Mouse (Mus musculus) limb, embryonic 12.5 days (tissue): ENCODE measurements at regions not wholly inside any gene's neighbourhood (a gene's known extent, or its start where the extent isn't known, plus 50 kb on each side); places are given as distances from the start of the nearest gene placed in this dataset.

Source experiments
- ATAC-seq: fragments of 200-750 bp; cut with Nextera tagmentation; 2 replicates; pipeline ENCODE4 v1.8.0; 2017; ENCODE audit warnings: low read depth, moderate TSS enrichment; ENCODE audit not compliant: insufficient number of reproducible peaks, insufficient read depth, low FRiP score, low TSS enrichment
- H3K27ac ChIP-seq: fragments of 300-500 bp; sonication (generic); 2 replicates; pipeline ENCODE4 v1.5.1; 2016; ENCODE audit warnings: mild to moderate bottlenecking, moderate library complexity
- H3K27me3 ChIP-seq: fragments of 300-500 bp; sonication (generic); 2 replicates; pipeline ENCODE4 v1.6.1; 2016; ENCODE audit warnings: mild to moderate bottlenecking, moderate library complexity
- H3K36me3 ChIP-seq: fragments of 300-500 bp; sonication (generic); 2 replicates; pipeline ENCODE4 v1.6.1; 2016; ENCODE audit warnings: mild to moderate bottlenecking, moderate library complexity
- H3K4me1 ChIP-seq: fragments of 300-500 bp; sonication (generic); replicated peaks from 2 replicates; pipeline ENCODE4 v1.6.1; 2016
- H3K4me2 ChIP-seq: fragments of 300-500 bp; sonication (generic); 2 replicates; pipeline ENCODE4 v1.6.1; 2016; ENCODE audit warnings: mild to moderate bottlenecking, moderate library complexity
- H3K4me3 ChIP-seq: fragments of 300-500 bp; sonication (generic); replicated peaks from 2 replicates; pipeline ENCODE4 v1.5.1; 2016; ENCODE audit warnings: mild to moderate bottlenecking
- H3K9ac ChIP-seq: fragments of 300-500 bp; sonication (generic); replicated peaks from 2 replicates; pipeline ENCODE4 v1.6.1; 2016; ENCODE audit warnings: mild to moderate bottlenecking, moderate library complexity
- H3K9me3 ChIP-seq: fragments of 300-500 bp; sonication (generic); 2 replicates; pipeline ENCODE4 v1.6.1; 2016; ENCODE audit warnings: mild to moderate bottlenecking, moderate library complexity
- WGBS: fragments of 180-500 bp; shearing (Covaris S2); methylation state at CpG from one replicate; pipeline ENCODE4 v1.1.7; 2016; 5-methylcytosine and 5-hydroxymethylcytosine counted together

DNA sequence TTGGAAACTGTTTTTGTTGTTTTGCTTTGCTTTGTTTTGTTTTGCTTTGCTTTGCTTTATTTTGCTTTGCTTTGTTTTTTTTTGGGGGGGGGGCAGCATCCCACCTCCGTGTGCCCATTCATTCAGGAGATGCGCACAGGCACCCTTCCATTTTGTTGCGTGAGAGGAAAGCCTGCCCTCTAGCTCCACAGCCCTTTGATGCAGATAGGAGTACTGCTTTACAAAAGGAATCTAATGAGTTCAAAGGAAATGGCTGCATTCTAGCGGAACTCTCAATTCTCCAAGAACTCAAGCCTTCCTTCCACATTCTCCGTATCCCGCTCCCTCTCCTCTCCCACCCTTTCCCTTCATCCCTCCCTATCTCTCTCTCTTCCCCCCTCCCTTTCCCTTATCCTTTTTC is 89.8 kb upstream of the Cadm1 start:
- Histone ChIP-seq H3K36me3 (no peaks in the 10 kb centered on the region), H3K4me1 (peaks cover 7% of the 10 kb centered on the region; the same call in 1 of the 2 replicates), H3K27me3 (peaks cover 4% of the 10 kb centered on the region; the same call in 1 of the 2 replicates), H3K27ac (no peak overlapping the region), H3K4me2 (peak overlapping the region; percentile 47), H3K4me3 (peak overlapping the region; percentile 15; the same call in 1 of the 2 replicates), H3K9ac (no peak overlapping the region), H3K9me3 (no peaks in the 10 kb centered on the region)
- WGBS = 32% methylated on average over 6 of the region's 6 CpGs
- no peak for ATAC-seq

DNA sequence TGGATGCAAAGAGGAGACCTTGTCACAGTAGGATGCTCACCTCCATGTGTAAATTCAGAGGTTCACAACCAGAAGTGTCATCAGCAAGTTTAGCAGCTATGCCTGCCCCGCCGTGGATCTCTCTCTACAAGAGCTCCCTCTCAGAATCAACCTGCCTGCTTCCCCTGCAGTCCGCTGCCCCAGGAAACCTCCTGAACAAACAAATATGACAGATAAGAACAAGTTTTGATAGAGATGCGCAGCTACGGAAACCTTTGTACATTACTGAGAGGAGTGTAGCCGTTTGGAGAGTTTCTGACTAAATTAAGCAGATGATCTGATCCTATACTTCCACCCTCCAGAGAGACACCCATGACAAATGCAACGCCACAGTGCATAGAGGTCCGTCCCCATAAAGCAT is 88.8 kb upstream of the Cadm1 start:
- 91% methylated on average over 8 of the region's 8 CpGs for WGBS

DNA sequence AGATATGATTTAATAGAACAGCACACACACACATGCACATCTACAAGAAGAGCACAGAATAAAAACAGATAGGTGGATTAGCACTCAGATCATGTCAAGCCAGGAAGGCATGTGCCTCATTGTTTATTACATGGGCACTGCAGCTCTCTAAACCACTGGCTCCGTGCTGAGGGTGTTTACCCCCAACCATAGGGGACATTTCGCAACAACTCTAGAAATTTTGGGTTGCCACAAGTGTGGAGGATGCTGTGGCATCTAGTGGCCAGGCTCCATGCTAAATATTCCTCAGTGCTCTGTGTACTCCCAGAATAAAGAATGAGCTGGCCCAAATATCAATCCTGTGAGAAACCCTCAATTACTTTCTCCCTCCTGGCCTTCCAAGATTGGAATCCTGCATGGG is 85.8 kb upstream of the Cadm1 start:
- Histone ChIP-seq H3K4me3 (no peak overlapping the region), H3K4me2 (no peak overlapping the region), H3K4me1 (peaks cover 3% of the 10 kb centered on the region; the same call in 1 of the 2 replicates), H3K27ac (no peak overlapping the region), H3K27me3 (peaks cover 4% of the 10 kb centered on the region; the same call in 1 of the 2 replicates), H3K9me3 (no peaks in the 10 kb centered on the region), H3K36me3 (no peaks in the 10 kb centered on the region), H3K9ac (no peak overlapping the region)
- no peak for ATAC-seq
- WGBS = 80% methylated on average over 2 of the region's 2 CpGs

More for the DNA sequence above, 88.8 kb upstream of the Cadm1 start:
- ATAC-seq = no peak
- Histone ChIP-seq H3K4me3 (no peak overlapping the region), H3K4me1 (peaks cover 3% of the 10 kb centered on the region; the same call in 1 of the 2 replicates), H3K27ac (no peak overlapping the region), H3K4me2 (no peak overlapping the region), H3K9me3 (no peaks in the 10 kb centered on the region), H3K36me3 (no peaks in the 10 kb centered on the region), H3K27me3 (peaks cover 4% of the 10 kb centered on the region; the same call in 1 of the 2 replicates), H3K9ac (no peak overlapping the region)

DNA sequence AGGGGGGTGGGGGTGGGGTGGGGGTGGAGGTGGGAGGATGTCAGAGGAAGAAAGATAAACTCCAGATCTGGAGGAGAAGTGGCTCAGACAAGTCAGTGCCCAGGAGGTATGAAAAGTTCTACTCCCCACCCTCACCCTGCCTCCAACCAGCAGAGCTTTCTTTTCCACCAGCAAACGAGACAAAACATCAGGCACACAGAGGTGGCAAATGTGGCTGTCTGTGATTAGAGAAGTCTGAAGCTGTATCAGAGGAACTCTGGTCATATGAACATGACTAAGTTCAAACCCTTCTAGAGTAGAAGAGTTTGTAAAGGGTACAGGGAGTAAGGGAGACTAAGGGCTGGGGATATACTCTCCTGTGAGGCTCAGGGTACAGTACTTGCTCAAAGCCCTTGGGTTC is 85.2 kb upstream of the Cadm1 start:
- Histone ChIP-seq H3K4me2 (no peak overlapping the region), H3K27ac (no peak overlapping the region), H3K36me3 (no peaks in the 10 kb centered on the region), H3K9me3 (no peaks in the 10 kb centered on the region), H3K27me3 (peaks cover 4% of the 10 kb centered on the region; the same call in 1 of the 2 replicates), H3K4me1 (0 out of 2 replicates have a peak, but pooled peaks cover 3% of the 10 kb centered on the region), H3K4me3 (no peak overlapping the region), H3K9ac (no peak overlapping the region)
- WGBS = 15% methylated on average over 1 of the region's 1 CpGs
- ATAC-seq = no peak

DNA sequence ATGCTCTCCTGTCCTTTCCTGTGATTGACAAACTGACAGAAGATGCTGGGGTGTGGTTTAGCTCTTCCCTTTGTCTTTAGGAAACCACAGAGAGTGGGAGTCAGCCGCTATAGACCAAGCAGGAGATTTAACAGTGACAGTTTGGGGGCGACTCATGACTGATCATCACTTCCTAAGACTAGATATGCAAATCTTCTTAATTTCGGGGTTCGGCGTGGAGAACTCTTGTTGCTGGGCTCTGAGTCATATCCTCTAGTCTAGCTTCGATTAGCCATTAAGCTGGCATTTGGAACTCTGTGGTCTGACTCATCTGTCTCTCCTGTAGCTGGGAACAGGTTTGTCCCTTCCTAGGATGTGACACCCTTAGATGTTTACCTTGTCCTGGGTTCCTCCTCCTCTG is 84.6 kb upstream of the Cadm1 start:
- 82% methylated on average over 6 of the region's 6 CpGs for WGBS
- H3K4me2 ChIP-seq = no peak overlapping the region
- ATAC-seq = no peak
- no peak overlapping the region for H3K9ac ChIP-seq
- H3K9me3 ChIP-seq = no peaks in the 10 kb centered on the region
- peaks cover 4% of the 10 kb centered on the region; the same call in 1 of the 2 replicates for H3K27me3 ChIP-seq
- H3K4me3 ChIP-seq = no peak overlapping the region
- H3K36me3 ChIP-seq = no peaks in the 10 kb centered on the region
- H3K4me1 ChIP-seq = no peaks in the 10 kb centered on the region
- H3K27ac ChIP-seq = no peak overlapping the region

DNA sequence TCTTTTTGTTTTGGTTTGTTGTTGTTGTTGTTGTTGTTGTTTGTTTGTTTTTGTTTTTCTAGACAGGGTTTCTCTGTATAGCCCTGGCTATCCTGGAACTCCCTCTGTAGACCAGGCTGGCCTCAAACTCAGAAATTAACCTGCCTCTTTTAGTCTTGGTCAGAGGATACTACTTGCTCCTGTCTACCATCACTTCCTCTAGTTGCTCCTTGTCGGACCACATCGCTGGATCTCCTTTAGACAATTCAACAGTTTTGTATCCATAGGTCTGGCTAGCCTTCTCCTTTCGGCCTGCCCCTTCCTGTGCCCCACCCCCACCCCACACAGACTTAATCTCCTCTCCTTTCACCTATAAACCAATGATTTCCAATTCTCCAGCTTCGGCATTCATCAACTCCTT is 77.2 kb upstream of the Cadm1 start:
- Histone ChIP-seq H3K27me3 (no peaks in the 10 kb centered on the region), H3K4me1 (no peaks in the 10 kb centered on the region), H3K36me3 (no peaks in the 10 kb centered on the region), H3K4me2 (no peak overlapping the region), H3K9me3 (0 out of 2 replicates have a peak, but pooled peaks cover 4% of the 10 kb centered on the region), H3K4me3 (no peak overlapping the region), H3K27ac (no peak overlapping the region), H3K9ac (no peak overlapping the region)
- WGBS = 81% methylated on average over 4 of the region's 4 CpGs
- ATAC-seq = no peak

DNA sequence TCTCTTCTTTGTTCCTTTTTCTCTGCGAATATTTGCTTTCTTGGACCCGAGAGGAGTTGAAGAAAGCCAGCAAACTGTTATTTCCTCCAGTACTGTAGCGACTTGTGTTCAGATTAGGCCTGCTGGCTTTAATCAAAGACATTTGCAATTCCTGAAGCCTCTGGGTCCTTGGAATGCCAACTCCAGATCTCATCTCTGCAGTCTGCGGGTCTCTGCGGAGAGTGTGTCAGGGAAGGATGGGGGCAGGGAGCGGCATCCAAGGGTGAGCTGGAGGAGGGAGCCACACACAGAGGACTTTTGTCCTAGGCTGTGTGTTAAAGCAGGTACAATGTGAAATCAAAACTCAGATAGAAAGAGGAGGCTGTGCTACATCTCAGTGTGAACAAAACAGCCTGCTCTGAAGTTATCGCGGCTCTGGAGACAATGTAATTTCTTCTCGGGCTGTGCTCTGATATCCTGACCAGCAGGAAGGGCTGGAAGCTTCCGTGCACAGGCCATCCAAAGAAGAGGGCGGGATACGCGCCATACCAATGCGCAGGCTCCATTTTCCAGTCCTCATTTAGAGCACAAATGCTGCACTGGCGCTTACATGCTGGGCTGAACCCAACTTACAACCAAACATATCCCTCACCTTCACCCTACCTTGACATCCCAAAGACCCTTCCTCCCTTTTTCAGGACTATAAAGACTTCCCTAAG is 71.1 kb upstream of the Cadm1 start:
- Histone ChIP-seq H3K36me3 (no peaks in the 10 kb centered on the region), H3K27me3 (no peaks in the 10 kb centered on the region), H3K27ac (no peak overlapping the region), H3K4me1 (peaks cover 7% of the 10 kb centered on the region), H3K9me3 (0 out of 2 replicates have a peak, but pooled peaks cover 4% of the 10 kb centered on the region), H3K9ac (no peak overlapping the region), H3K4me3 (no peak overlapping the region), H3K4me2 (no peak overlapping the region)
- 54% methylated on average over 15 of the region's 15 CpGs for WGBS
- ATAC-seq = no peak

DNA sequence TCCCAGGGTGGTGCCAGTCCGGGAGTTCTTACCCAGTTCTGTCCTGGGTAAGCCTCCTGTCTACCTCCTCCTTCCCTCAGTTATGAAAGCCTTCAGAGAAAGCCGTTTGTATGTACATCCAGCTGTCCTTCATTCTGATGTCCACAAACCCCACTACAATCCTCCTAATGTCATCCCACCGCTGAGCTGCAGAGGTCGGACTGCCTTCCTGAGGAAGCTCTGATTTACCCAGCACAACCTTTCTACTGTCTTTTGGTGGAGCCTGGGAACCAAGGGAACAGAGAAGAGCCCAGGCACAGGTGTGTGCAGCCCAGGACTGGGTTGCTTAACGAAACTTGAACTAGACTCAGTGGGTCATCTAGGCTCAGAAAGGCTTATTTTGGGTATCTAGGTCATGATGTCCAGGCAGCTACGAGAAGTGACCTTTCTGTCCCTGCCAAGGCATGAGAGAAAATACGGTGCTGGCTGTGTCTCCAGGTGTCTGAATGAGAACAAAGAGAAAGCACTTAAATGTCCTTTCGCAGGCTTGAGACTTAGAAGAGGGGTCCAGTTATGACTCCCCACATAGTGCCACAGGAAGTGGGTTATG is 70.4 kb upstream of the Cadm1 start:
- Histone ChIP-seq H3K27me3 (no peaks in the 10 kb centered on the region), H3K4me3 (no peak overlapping the region), H3K9me3 (0 out of 2 replicates have a peak, but pooled peaks cover 4% of the 10 kb centered on the region), H3K9ac (no peak overlapping the region), H3K36me3 (no peaks in the 10 kb centered on the region), H3K4me1 (peaks cover 7% of the 10 kb centered on the region), H3K4me2 (no peak overlapping the region), H3K27ac (no peak overlapping the region)
- no peak for ATAC-seq
- 84% methylated on average over 8 of the region's 8 CpGs for WGBS

DNA sequence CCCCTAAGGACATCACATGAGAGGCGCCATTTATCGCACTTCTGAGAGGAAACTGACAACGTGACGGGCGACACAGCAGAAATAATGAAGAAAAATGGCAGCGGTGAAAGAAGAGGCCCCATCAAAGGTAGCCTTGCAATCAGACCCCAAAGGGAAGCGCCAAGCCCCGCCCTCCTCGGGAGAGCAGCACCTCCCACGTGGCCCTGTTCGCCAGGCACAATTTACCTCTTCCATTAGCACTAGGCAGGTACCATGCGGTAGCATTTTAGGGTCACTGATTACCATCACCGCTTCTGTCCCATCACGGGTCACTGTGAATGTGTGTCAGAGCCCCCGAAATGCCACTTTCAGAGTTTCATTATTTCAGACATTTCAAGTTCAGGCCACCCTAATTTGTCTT is 69.7 kb upstream of the Cadm1 start:
- Histone ChIP-seq H3K4me3 (no peak overlapping the region), H3K9ac (no peak overlapping the region), H3K27ac (no peak overlapping the region), H3K27me3 (no peaks in the 10 kb centered on the region), H3K4me1 (peaks cover 7% of the 10 kb centered on the region), H3K9me3 (0 out of 2 replicates have a peak, but pooled peaks cover 4% of the 10 kb centered on the region), H3K36me3 (no peaks in the 10 kb centered on the region), H3K4me2 (no peak overlapping the region)
- no peak for ATAC-seq
- 69% methylated on average over 15 of the region's 15 CpGs for WGBS

DNA sequence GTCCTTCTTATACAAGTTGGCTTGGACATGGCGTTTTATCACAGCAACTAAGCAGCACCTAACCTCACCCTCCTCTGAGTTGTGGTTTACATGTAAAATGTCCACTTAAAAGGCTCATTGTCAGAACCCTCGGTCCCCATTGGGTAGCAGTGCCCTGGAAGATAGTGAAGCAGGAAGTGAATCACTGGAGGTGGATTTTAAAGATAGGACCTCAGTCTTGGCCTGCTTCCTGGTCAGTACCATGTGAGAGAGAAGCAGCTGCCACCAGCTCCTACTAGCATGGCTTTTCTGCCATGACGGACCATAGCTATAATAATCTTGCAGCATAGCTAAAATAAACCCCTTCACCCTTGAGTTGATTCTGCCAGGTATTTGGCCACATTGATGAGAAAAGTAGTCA is 68.1 kb upstream of the Cadm1 start:
- ATAC-seq = no peak
- Histone ChIP-seq H3K4me3 (no peak overlapping the region), H3K27ac (no peak overlapping the region), H3K4me2 (no peak overlapping the region), H3K9me3 (no peaks in the 10 kb centered on the region), H3K9ac (no peak overlapping the region), H3K36me3 (no peaks in the 10 kb centered on the region), H3K27me3 (no peaks in the 10 kb centered on the region), H3K4me1 (peaks cover 7% of the 10 kb centered on the region)
- WGBS = 89% methylated on average over 3 of the region's 3 CpGs

DNA sequence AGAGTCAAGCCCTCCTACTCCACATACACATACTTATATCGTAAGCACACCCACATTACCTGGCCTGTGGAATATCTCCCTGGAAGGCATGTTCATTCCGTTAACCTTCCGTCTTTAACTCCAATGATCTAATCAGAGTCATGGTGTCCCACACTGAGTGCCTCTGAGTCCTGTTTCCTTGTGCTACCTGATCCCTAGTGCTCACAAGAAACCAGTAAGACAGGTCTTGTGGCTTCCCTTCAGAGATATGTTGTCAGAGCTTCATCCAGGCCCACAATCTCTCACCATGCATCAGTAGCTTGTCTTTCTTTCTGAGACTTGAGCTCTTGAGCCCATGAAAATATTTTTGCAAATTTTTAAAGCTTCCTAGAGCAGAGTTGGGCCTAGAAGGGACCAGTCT is 63.2 kb upstream of the Cadm1 start:
- ATAC-seq = no peak
- 85% methylated on average over 3 of the region's 3 CpGs for WGBS

More for the DNA sequence above, 63.2 kb upstream of the Cadm1 start:
- H3K4me2 ChIP-seq = no peak overlapping the region
- H3K36me3 ChIP-seq = no peaks in the 10 kb centered on the region
- H3K4me3 ChIP-seq = no peak overlapping the region
- no peaks in the 10 kb centered on the region for H3K9me3 ChIP-seq
- H3K9ac ChIP-seq = no peak overlapping the region
- H3K27ac ChIP-seq = no peak overlapping the region
- no peaks in the 10 kb centered on the region for H3K27me3 ChIP-seq
- H3K4me1 ChIP-seq = no peaks in the 10 kb centered on the region
